Mouse (Mus musculus): Measurements from ENCODE around the gene 1700012B09Rik. TPM values are rescaled to one million over a fixed set of nuclear protein-coding genes. Genes with fewer than 3 reads are reported as not detected.

Gene 1700012B09Rik
- polyA plus RNA-seq, 1 experiment from 2014 or later, result 0.58 TPM

DNA sequence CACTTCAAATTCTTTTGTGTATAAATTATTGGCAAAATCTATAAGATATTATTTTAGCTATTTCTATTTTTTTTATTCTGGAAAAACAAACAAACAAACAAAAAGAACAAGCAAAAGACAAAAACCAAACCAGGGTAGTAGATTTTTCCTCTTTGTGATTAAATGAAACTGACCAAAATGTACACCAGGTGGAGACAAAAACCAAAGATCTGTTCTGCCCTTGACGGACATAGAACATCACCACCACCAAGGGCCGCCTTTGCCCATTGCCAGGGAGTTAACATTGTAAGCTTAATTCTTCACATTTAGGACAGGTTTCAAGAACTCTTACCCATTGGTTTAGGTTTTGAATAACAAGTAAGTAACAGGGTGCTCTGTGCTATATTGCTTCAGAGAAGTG, 3.0 kb upstream of the 1700012B09Rik start:
- no peak overlapping the region for H3K4me2 ChIP-seq (ENCODE audit: low read depth, low read length)
- no peaks in the 10 kb centered on the region for H3K27me3 ChIP-seq (ENCODE audit: control insufficient read depth, insufficient read depth, low read length)
- H3K4me1 ChIP-seq (ENCODE audit: control insufficient read depth, insufficient read depth, low read length), result peaks cover 3% of the 10 kb centered on the region; the same call in 1 of the 2 replicates
- H3K27ac ChIP-seq (replicated peaks; ENCODE audit: low read depth, low read length), result no peak overlapping the region
- no peak overlapping the region for H3K9ac ChIP-seq (replicated peaks; ENCODE audit: low read length)
- no peak overlapping the region for H3K4me3 ChIP-seq (ENCODE audit: low read depth, low read length)
- 52% methylated on average over 2 of the region's 2 CpGs for WGBS
- no peaks in the 10 kb centered on the region for H3K9me3 ChIP-seq (replicated peaks; ENCODE audit: control insufficient read depth, low read length)
- DNase-seq (ENCODE audit: low spot score) (no peak), ATAC-seq (replicated peaks; ENCODE audit: insufficient number of reproducible peaks, low FRiP score, low TSS enrichment, low read depth) (no peak)
- H3K36me3 ChIP-seq (replicated peaks; ENCODE audit: control insufficient read depth, insufficient read depth, low read depth, low read length), result no peaks in the 10 kb centered on the region

DNA sequence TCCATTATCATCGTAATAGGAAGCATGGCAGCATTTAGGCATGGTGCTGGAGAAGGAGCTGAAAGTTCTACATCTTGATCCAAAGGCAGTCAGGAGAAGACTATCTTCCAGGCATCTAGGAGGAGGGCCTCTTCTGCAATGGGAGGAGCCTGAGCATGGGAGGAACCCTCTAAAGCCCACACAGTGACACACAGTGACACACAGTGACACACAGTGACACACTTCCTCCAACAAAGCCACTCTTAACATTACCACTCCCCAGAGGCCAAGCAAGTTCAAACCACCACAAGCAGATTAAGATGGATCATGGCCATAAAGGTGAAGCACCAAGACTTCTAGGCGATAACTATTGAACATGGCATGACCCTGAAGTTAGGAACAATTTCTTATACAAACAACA, 1.2 kb upstream of the 1700012B09Rik start:
- H3K9ac ChIP-seq (replicated peaks; ENCODE audit: low read length), result no peak overlapping the region
- no peak for DNase-seq (ENCODE audit: low spot score)
- no peaks in the 10 kb centered on the region for H3K9me3 ChIP-seq (replicated peaks; ENCODE audit: control insufficient read depth, low read length)
- ATAC-seq (replicated peaks; ENCODE audit: insufficient number of reproducible peaks, low FRiP score, low TSS enrichment, low read depth), result no peak
- H3K27ac ChIP-seq (replicated peaks; ENCODE audit: low read depth, low read length), result no peak overlapping the region
- 90% methylated on average over 2 of the region's 2 CpGs for WGBS
- H3K36me3 ChIP-seq (replicated peaks; ENCODE audit: control insufficient read depth, insufficient read depth, low read depth, low read length), result no peaks in the 10 kb centered on the region
- H3K4me2 ChIP-seq (ENCODE audit: low read depth, low read length), result no peak overlapping the region
- peaks cover 3% of the 10 kb centered on the region; the same call in 1 of the 2 replicates for H3K4me1 ChIP-seq (ENCODE audit: control insufficient read depth, insufficient read depth, low read length)
- no peak overlapping the region for H3K4me3 ChIP-seq (ENCODE audit: low read depth, low read length)
- H3K27me3 ChIP-seq (ENCODE audit: control insufficient read depth, insufficient read depth, low read length), result no peaks in the 10 kb centered on the region

DNA sequence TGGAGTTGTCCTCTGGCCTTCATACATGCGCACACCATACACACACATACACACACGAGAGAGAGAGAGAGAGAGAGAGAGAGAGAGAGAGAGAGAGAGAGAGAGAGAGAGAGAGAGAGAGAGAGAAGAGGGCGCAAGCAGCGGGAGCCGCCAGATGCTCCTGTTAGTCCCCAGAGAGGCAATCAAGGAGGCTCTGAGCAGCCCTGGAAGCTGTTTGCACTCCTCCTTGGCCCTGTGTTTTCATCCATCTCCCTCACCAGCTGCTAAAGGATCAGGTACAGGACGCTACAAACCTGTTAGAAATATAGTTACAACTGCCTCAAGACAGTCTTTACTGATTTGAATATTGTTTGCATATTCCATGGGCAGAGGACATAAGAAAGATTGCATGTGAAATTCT, 1.0 kb downstream of the 1700012B09Rik start:
- H3K4me3 ChIP-seq (ENCODE audit: low read depth, low read length), result no peak overlapping the region
- ATAC-seq (replicated peaks; ENCODE audit: insufficient number of reproducible peaks, low FRiP score, low TSS enrichment, low read depth), result no peak
- 43% methylated on average over 5 of the region's 6 CpGs for WGBS
- H3K9me3 ChIP-seq (replicated peaks; ENCODE audit: control insufficient read depth, low read length), result no peaks in the 10 kb centered on the region
- DNase-seq (ENCODE audit: low spot score), result no peak
- H3K4me2 ChIP-seq (ENCODE audit: low read depth, low read length), result no peak overlapping the region
- H3K27me3 ChIP-seq (ENCODE audit: control insufficient read depth, insufficient read depth, low read length), result no peaks in the 10 kb centered on the region
- H3K27ac ChIP-seq (replicated peaks; ENCODE audit: low read depth, low read length), result no peak overlapping the region
- peaks cover 3% of the 10 kb centered on the region; the same call in 1 of the 2 replicates for H3K4me1 ChIP-seq (ENCODE audit: control insufficient read depth, insufficient read depth, low read length)
- no peak overlapping the region for H3K9ac ChIP-seq (replicated peaks; ENCODE audit: low read length)
- no peaks in the 10 kb centered on the region for H3K36me3 ChIP-seq (replicated peaks; ENCODE audit: control insufficient read depth, insufficient read depth, low read depth, low read length)

DNA sequence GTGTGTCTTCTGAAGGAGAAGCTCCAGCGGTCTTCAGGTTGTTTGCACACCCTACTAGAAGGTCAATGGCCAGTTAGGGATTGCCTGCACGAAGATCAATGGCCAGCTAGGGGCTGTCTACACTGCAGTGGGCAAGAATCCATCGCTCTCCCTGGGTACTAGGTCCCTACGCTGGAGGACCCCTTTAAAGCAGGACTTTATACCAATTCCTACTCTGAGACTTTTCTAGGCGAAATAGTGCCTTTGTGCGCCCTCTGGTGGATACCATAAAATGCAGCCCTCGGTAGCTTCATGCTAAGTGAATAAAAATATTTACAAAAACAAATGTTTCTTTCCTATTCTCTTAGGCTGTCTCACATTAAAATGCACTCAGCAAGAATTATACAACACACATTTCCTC, 6.1 kb downstream of the 1700012B09Rik start:
- DNase-seq (ENCODE audit: low spot score) (peak; percentile 81), ATAC-seq (replicated peaks; ENCODE audit: insufficient number of reproducible peaks, low FRiP score, low TSS enrichment, low read depth) (0 out of 2 replicates have a peak, but pooled peaks have one; percentile 23)

DNA sequence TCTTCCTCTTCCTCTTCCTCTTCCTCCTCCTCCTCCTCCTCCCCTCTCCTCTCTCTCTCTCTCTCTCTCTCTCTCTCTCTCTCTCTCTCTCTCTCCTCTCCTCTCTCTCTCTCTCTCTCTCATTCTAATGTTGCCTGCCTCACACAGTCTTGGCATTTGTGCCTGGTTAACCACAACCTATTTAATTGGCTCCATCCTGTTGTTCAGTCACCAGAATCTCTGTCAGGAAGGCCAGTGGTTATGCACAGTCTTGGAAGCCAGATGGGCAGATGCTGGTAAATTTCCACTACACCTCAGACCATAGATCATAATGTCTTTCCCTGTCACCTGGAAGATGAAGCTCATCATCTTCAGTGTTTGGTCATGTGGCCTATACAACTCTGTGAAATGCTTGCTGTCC, 11.6 kb downstream of the 1700012B09Rik start:
- Histone ChIP-seq H3K4me1 (ENCODE audit: control insufficient read depth, insufficient read depth, low read length) (no peaks in the 10 kb centered on the region), H3K9ac (replicated peaks; ENCODE audit: low read length) (no peak overlapping the region), H3K36me3 (replicated peaks; ENCODE audit: control insufficient read depth, insufficient read depth, low read depth, low read length) (no peaks in the 10 kb centered on the region), H3K27ac (replicated peaks; ENCODE audit: low read depth, low read length) (no peak overlapping the region), H3K4me3 (ENCODE audit: low read depth, low read length) (no peak overlapping the region), H3K4me2 (ENCODE audit: low read depth, low read length) (no peak overlapping the region), H3K27me3 (ENCODE audit: control insufficient read depth, insufficient read depth, low read length) (no peaks in the 10 kb centered on the region), H3K9me3 (replicated peaks; ENCODE audit: control insufficient read depth, low read length) (no peaks in the 10 kb centered on the region)
- no peak for ATAC-seq (replicated peaks; ENCODE audit: insufficient number of reproducible peaks, low FRiP score, low TSS enrichment, low read depth)
- no peak for DNase-seq (ENCODE audit: low spot score)

More for the DNA sequence above, 6.1 kb downstream of the 1700012B09Rik start:
- Histone ChIP-seq H3K27me3 (ENCODE audit: control insufficient read depth, insufficient read depth, low read length) (no peaks in the 10 kb centered on the region), H3K36me3 (replicated peaks; ENCODE audit: control insufficient read depth, insufficient read depth, low read depth, low read length) (no peaks in the 10 kb centered on the region), H3K4me1 (ENCODE audit: control insufficient read depth, insufficient read depth, low read length) (no peaks in the 10 kb centered on the region), H3K4me2 (ENCODE audit: low read depth, low read length) (no peak overlapping the region), H3K27ac (replicated peaks; ENCODE audit: low read depth, low read length) (no peak overlapping the region), H3K9ac (replicated peaks; ENCODE audit: low read length) (no peak overlapping the region), H3K9me3 (replicated peaks; ENCODE audit: control insufficient read depth, low read length) (no peaks in the 10 kb centered on the region), H3K4me3 (ENCODE audit: low read depth, low read length) (no peak overlapping the region)
- 29% methylated on average over 7 of the region's 7 CpGs for WGBS

DNA sequence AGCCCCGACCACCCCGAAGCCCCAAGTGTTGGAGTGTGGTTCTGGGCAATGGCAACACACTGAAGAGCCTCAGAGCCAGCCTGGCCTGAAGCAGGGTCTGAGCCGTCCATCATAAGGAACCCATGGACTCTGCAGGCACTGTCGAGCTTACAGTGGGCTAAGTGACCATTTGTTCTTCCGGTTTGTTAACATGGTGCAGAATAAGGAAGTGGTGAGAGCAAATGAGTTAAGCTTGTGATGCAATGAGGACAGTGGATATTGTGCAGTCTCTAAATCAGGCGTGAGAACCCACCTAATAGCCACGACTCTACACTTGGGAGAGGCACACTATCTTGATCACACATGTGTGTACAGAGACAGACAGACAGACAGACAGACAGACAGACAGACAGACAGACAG, 12.2 kb downstream of the 1700012B09Rik start:
- Histone ChIP-seq H3K4me2 (ENCODE audit: low read depth, low read length) (no peak overlapping the region), H3K9ac (replicated peaks; ENCODE audit: low read length) (no peak overlapping the region), H3K4me3 (ENCODE audit: low read depth, low read length) (no peak overlapping the region), H3K4me1 (ENCODE audit: control insufficient read depth, insufficient read depth, low read length) (no peaks in the 10 kb centered on the region), H3K27ac (replicated peaks; ENCODE audit: low read depth, low read length) (no peak overlapping the region), H3K9me3 (replicated peaks; ENCODE audit: control insufficient read depth, low read length) (no peaks in the 10 kb centered on the region), H3K27me3 (ENCODE audit: control insufficient read depth, insufficient read depth, low read length) (no peaks in the 10 kb centered on the region), H3K36me3 (replicated peaks; ENCODE audit: control insufficient read depth, insufficient read depth, low read depth, low read length) (no peaks in the 10 kb centered on the region)
- ATAC-seq (replicated peaks; ENCODE audit: insufficient number of reproducible peaks, low FRiP score, low TSS enrichment, low read depth) (no peak), DNase-seq (ENCODE audit: low spot score) (no peak)
- WGBS, result 74% methylated on average over 7 of the region's 7 CpGs

DNA sequence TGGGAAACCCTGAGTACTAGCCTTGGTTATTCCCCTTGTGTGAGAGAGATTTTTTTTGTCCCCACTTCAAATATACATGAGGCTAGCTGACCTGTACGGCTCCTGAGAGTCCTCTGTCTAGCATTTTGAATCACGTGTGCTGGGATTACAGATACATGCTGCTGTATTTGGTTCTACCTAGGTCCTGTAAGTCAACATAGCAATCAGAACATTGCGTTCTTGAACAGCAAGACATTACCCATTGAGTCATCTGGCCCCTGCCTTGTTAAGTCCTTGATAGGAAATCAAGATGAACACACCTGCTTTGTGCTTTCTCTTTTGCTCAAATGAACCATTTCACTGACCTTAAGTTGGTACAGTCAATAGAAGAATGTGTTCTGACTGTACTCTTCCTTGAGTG, 16.4 kb downstream of the 1700012B09Rik start:
- DNase-seq (ENCODE audit: low spot score) (no peak), ATAC-seq (replicated peaks; ENCODE audit: insufficient number of reproducible peaks, low FRiP score, low TSS enrichment, low read depth) (no peak)
- H3K9ac ChIP-seq (replicated peaks; ENCODE audit: low read length), result no peak overlapping the region

DNA sequence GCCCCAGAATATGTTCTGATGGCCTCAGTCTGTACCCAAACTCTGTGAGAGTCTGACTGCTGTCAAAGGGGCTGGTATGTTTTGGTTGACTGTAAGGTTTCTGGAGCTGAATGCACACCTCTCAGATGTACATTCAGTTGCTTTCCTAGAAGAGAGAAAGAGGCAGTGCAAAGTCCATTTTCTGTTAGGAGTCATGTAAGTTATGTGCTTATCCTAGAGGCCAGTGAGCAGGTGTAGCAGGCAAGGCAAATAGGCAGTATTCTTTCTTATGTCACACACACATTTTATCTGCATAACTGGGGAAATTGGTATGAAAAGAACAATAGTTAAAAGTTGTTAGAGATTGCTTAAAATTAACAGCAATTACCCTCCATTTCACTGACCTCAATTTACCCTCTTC, 16.9 kb downstream of the 1700012B09Rik start:
- Histone ChIP-seq H3K36me3 (replicated peaks; ENCODE audit: control insufficient read depth, insufficient read depth, low read depth, low read length) (no peaks in the 10 kb centered on the region), H3K9me3 (replicated peaks; ENCODE audit: control insufficient read depth, low read length) (no peaks in the 10 kb centered on the region), H3K4me1 (ENCODE audit: control insufficient read depth, insufficient read depth, low read length) (peaks cover 3% of the 10 kb centered on the region; the same call in 1 of the 2 replicates), H3K27me3 (ENCODE audit: control insufficient read depth, insufficient read depth, low read length) (no peaks in the 10 kb centered on the region; the same call in 1 of the 2 replicates), H3K4me3 (ENCODE audit: low read depth, low read length) (no peak overlapping the region), H3K9ac (replicated peaks; ENCODE audit: low read length) (no peak overlapping the region), H3K4me2 (ENCODE audit: low read depth, low read length) (no peak overlapping the region), H3K27ac (replicated peaks; ENCODE audit: low read depth, low read length) (no peak overlapping the region)
- ATAC-seq (replicated peaks; ENCODE audit: insufficient number of reproducible peaks, low FRiP score, low TSS enrichment, low read depth) (no peak), DNase-seq (ENCODE audit: low spot score) (no peak)

More for the DNA sequence above, 16.4 kb downstream of the 1700012B09Rik start:
- 85% methylated on average over 3 of the region's 3 CpGs for WGBS
- H3K4me1 ChIP-seq (ENCODE audit: control insufficient read depth, insufficient read depth, low read length), result peaks cover 3% of the 10 kb centered on the region; the same call in 1 of the 2 replicates
- H3K36me3 ChIP-seq (replicated peaks; ENCODE audit: control insufficient read depth, insufficient read depth, low read depth, low read length), result no peaks in the 10 kb centered on the region
- no peaks in the 10 kb centered on the region for H3K9me3 ChIP-seq (replicated peaks; ENCODE audit: control insufficient read depth, low read length)
- no peaks in the 10 kb centered on the region; the same call in 1 of the 2 replicates for H3K27me3 ChIP-seq (ENCODE audit: control insufficient read depth, insufficient read depth, low read length)
- no peak overlapping the region for H3K4me3 ChIP-seq (ENCODE audit: low read depth, low read length)
- no peak overlapping the region for H3K4me2 ChIP-seq (ENCODE audit: low read depth, low read length)
- H3K27ac ChIP-seq (replicated peaks; ENCODE audit: low read depth, low read length), result no peak overlapping the region

Data from embryonic facial prominence, embryonic 11.5 days (tissue).